Mouse (Mus musculus): ENCODE measurements at regions not wholly inside any gene's neighbourhood (a gene's known extent, or its start where the extent isn't known, plus 50 kb on each side); places are given as distances from the start of the nearest gene placed in this dataset.

GRCm38 (mm10) chr5:106004292-106004917, 128.0 kb downstream of the Zfp326 start:
- H3K9ac ChIP-seq (replicated peaks; ENCODE audit: low read length): no peak overlapping the region
- no peak for ATAC-seq
- no peak overlapping the region for H3K4me3 ChIP-seq (ENCODE audit: low read length)
- peak; percentile 11 for DNase-seq (ENCODE audit: low spot score)
- no peaks in the 10 kb centered on the region for H3K27me3 ChIP-seq (ENCODE audit: insufficient read depth, low read length)
- H3K4me2 ChIP-seq (ENCODE audit: low read depth, low read length): peak overlapping the region; percentile 35
- no peaks in the 10 kb centered on the region for H3K4me1 ChIP-seq (ENCODE audit: insufficient read depth, low read length)
- no peaks in the 10 kb centered on the region for H3K36me3 ChIP-seq (ENCODE audit: insufficient read depth, low read length)
- no peak for TF ChIP-seq CTCF (IDR thresholded peaks at IDR 0.05; ENCODE audit: low read depth)
- 26% methylated on average over 16 of the region's 16 CpGs for WGBS
- H3K27ac ChIP-seq: no peak overlapping the region
- no peaks in the 10 kb centered on the region for H3K9me3 ChIP-seq (ENCODE audit: low read length)

GRCm38 (mm10) chr5:106003321-106004291, 127.2 kb downstream of the Zfp326 start:
- Histone ChIP-seq H3K9ac (replicated peaks; ENCODE audit: low read length) (no peak overlapping the region), H3K4me3 (ENCODE audit: low read length) (no peak overlapping the region; the same call in 1 of the 2 replicates), H3K36me3 (ENCODE audit: insufficient read depth, low read length) (no peaks in the 10 kb centered on the region), H3K9me3 (ENCODE audit: low read length) (no peaks in the 10 kb centered on the region), H3K4me1 (ENCODE audit: insufficient read depth, low read length) (no peaks in the 10 kb centered on the region), H3K27ac (no peak overlapping the region), H3K4me2 (ENCODE audit: low read depth, low read length) (peak overlapping the region; percentile 35), H3K27me3 (ENCODE audit: insufficient read depth, low read length) (no peaks in the 10 kb centered on the region)
- ATAC-seq: peak; percentile 55; the same call in 1 of the 2 replicates
- DNase-seq (ENCODE audit: low spot score): peak; percentile 27
- TF ChIP-seq CTCF (IDR thresholded peaks at IDR 0.05; ENCODE audit: low read depth): no peak
- WGBS: 36% methylated on average over 28 of the region's 28 CpGs

GRCm38 (mm10) chr5:106002330-106002729, 126.0 kb downstream of the Zfp326 start:
- Histone ChIP-seq H3K27me3 (ENCODE audit: insufficient read depth, low read length) (no peaks in the 10 kb centered on the region), H3K4me2 (ENCODE audit: low read depth, low read length) (no peak overlapping the region), H3K36me3 (ENCODE audit: insufficient read depth, low read length) (no peaks in the 10 kb centered on the region), H3K27ac (no peak overlapping the region), H3K4me1 (ENCODE audit: insufficient read depth, low read length) (no peaks in the 10 kb centered on the region), H3K9ac (replicated peaks; ENCODE audit: low read length) (no peak overlapping the region), H3K4me3 (ENCODE audit: low read length) (no peak overlapping the region), H3K9me3 (ENCODE audit: low read length) (no peaks in the 10 kb centered on the region)
- TF ChIP-seq CTCF (IDR thresholded peaks at IDR 0.05; ENCODE audit: low read depth): peak; percentile 76
- DNase-seq (ENCODE audit: low spot score): peak; percentile 86
- 30% methylated on average over 7 of the region's 7 CpGs for WGBS
- peak; percentile 67 for ATAC-seq

GRCm38 (mm10) chr5:105994218-105994617, 117.9 kb downstream of the Zfp326 start:
- DNase-seq (ENCODE audit: low spot score) (no peak), ATAC-seq (no peak)
- no peaks in the 10 kb centered on the region for H3K9me3 ChIP-seq (ENCODE audit: low read length)
- no peaks in the 10 kb centered on the region for H3K36me3 ChIP-seq (ENCODE audit: insufficient read depth, low read length)
- no peak overlapping the region for H3K27ac ChIP-seq
- TF ChIP-seq CTCF (IDR thresholded peaks at IDR 0.05; ENCODE audit: low read depth): no peak
- no peaks in the 10 kb centered on the region for H3K4me1 ChIP-seq (ENCODE audit: insufficient read depth, low read length)
- WGBS: 93% methylated on average over 1 of the region's 1 CpGs
- no peaks in the 10 kb centered on the region for H3K27me3 ChIP-seq (ENCODE audit: insufficient read depth, low read length)
- no peak overlapping the region for H3K4me3 ChIP-seq (ENCODE audit: low read length)
- no peak overlapping the region for H3K9ac ChIP-seq (replicated peaks; ENCODE audit: low read length)
- no peak overlapping the region for H3K4me2 ChIP-seq (ENCODE audit: low read depth, low read length)

- H3K9ac ChIP-seq (replicated peaks; ENCODE audit: low read length): no peak overlapping the region
- H3K4me3 ChIP-seq (ENCODE audit: low read length): no peak overlapping the region
- no peaks in the 10 kb centered on the region for H3K4me1 ChIP-seq (ENCODE audit: insufficient read depth, low read length)
- no peak for TF ChIP-seq CTCF (IDR thresholded peaks at IDR 0.05; ENCODE audit: low read depth)
- WGBS: 47% methylated on average over 15 of the region's 15 CpGs
- ATAC-seq (peak; percentile 70), DNase-seq (ENCODE audit: low spot score) (peak; percentile 68)
- H3K9me3 ChIP-seq (ENCODE audit: low read length): no peaks in the 10 kb centered on the region
- H3K27ac ChIP-seq: peak overlapping the region; percentile 15; the same call in 1 of the 2 replicates
- H3K4me2 ChIP-seq (ENCODE audit: low read depth, low read length): no peak overlapping the region
- H3K36me3 ChIP-seq (ENCODE audit: insufficient read depth, low read length): no peaks in the 10 kb centered on the region
- H3K27me3 ChIP-seq (ENCODE audit: insufficient read depth, low read length): no peaks in the 10 kb centered on the region
Measured at GRCm38 (mm10) chr5:105993066-105993760, 116.8 kb downstream of the Zfp326 start.

GRCm38 (mm10) chr5:105990777-105991176, 114.4 kb downstream of the Zfp326 start:
- ATAC-seq: no peak
- Histone ChIP-seq H3K4me3 (ENCODE audit: low read length) (no peak overlapping the region), H3K9me3 (ENCODE audit: low read length) (no peaks in the 10 kb centered on the region)

More at GRCm38 (mm10) chr5:105990777-105991176, 114.4 kb downstream of the Zfp326 start:
- Histone ChIP-seq H3K4me1 (ENCODE audit: insufficient read depth, low read length) (no peaks in the 10 kb centered on the region), H3K27me3 (ENCODE audit: insufficient read depth, low read length) (no peaks in the 10 kb centered on the region), H3K4me2 (ENCODE audit: low read depth, low read length) (no peak overlapping the region), H3K9ac (replicated peaks; ENCODE audit: low read length) (no peak overlapping the region), H3K36me3 (ENCODE audit: insufficient read depth, low read length) (no peaks in the 10 kb centered on the region), H3K27ac (no peak overlapping the region)
- no peak for TF ChIP-seq CTCF (IDR thresholded peaks at IDR 0.05; ENCODE audit: low read depth)
- no peak for DNase-seq (ENCODE audit: low spot score)
- 87% methylated on average over 12 of the region's 12 CpGs for WGBS
